Mouse (Mus musculus) olfactory bulb, adult 2 months (tissue): ENCODE results near the gene Epn2.

Experiments used
- CTCF ChIP-seq: fragments of 200-500 bp; IDR thresholded peaks from 2 replicates; pipeline ENCODE4 v1.5.1; 2012; ENCODE audit warnings: low read depth, mild to moderate bottlenecking, low read length, moderate library complexity; ENCODE audit not compliant: insufficient read depth
- POLR2A ChIP-seq: fragments of 200-500 bp; IDR thresholded peaks from 2 replicates; pipeline ENCODE4 v1.6.1; 2012; ENCODE audit warnings: mild to moderate bottlenecking, low read depth, low read length, moderate library complexity; ENCODE audit not compliant: insufficient read depth

GRCm38 (mm10) chr11:61608072-61608471 lies 28.6 kb upstream of the Epn2 start:
- TF ChIP-seq POLR2A = no peak
- no peak for TF ChIP-seq CTCF
